Mouse (Mus musculus): Measurements from ENCODE around the gene Mreg. TPM values are rescaled to one million over a fixed set of nuclear protein-coding genes. Genes with fewer than 3 reads are reported as not detected.

Gene Mreg
- total and polyA plus RNA-seq, 3 experiments = not detected

- H3K9ac ChIP-seq (ENCODE audit: control insufficient read depth, low read depth, low read length, poor library complexity, severe bottlenecking) = no peak overlapping the region
- no peaks in the 10 kb centered on the region for H3K36me3 ChIP-seq (ENCODE audit: control insufficient read depth in 1 of 2, insufficient read depth in 2 of 2, low read length in 2 of 2)
- H3K4me1 ChIP-seq (ENCODE audit: control insufficient read depth in 1 of 2, insufficient read depth in 2 of 2, low read length in 2 of 2) = no peaks in the 10 kb centered on the region
- no peak for DNase-seq (ENCODE audit: low read depth, low spot score)
- H3K9me3 ChIP-seq (replicated peaks; ENCODE audit: insufficient read depth, low read length) = no peaks in the 10 kb centered on the region
- no peak for TF ChIP-seq BHLHE40 (IDR thresholded peaks at IDR 0.05; ENCODE audit: borderline replicate concordance, low read depth, low read length)
- no peak for TF ChIP-seq HCFC1 (IDR thresholded peaks at IDR 0.05; ENCODE audit: low read depth, low read length)
- no peaks in the 10 kb centered on the region for H3K79me2 ChIP-seq (ENCODE audit: control insufficient read depth, insufficient read depth, low read length, poor library complexity)
- H3K4me3 ChIP-seq (ENCODE audit: control insufficient read depth in 1 of 2, insufficient read depth in 1 of 2, low read depth in 2 of 2, low read length in 2 of 2) = no peak overlapping the region
- no peaks in the 10 kb centered on the region for H3K27me3 ChIP-seq (ENCODE audit: control insufficient read depth in 1 of 2, insufficient read depth in 2 of 2, low read length in 2 of 2)
- H3K27ac ChIP-seq (ENCODE audit: control insufficient read depth, low read depth, low read length) = no peak overlapping the region
Observed at GRCm38 (mm10) chr1:72210803-72211679, 1.1 kb downstream of the Mreg start.

- H3K4me1 ChIP-seq (ENCODE audit: control insufficient read depth in 1 of 2, insufficient read depth in 2 of 2, low read length in 2 of 2) = no peaks in the 10 kb centered on the region
Observed at GRCm38 (mm10) chr1:72208095-72208494, 4.0 kb downstream of the Mreg start.

GRCm38 (mm10) chr1:72205113-72205512, 7.0 kb downstream of the Mreg start:
- H3K79me2 ChIP-seq (ENCODE audit: control insufficient read depth, insufficient read depth, low read length, poor library complexity) = no peaks in the 10 kb centered on the region
- H3K27me3 ChIP-seq (ENCODE audit: control insufficient read depth in 1 of 2, insufficient read depth in 2 of 2, low read length in 2 of 2) = no peaks in the 10 kb centered on the region; a peak in 2 of 4 replicates
- H3K27ac ChIP-seq (ENCODE audit: control insufficient read depth, low read depth, low read length) = no peak overlapping the region
- TF ChIP-seq USF1 (IDR thresholded peaks at IDR 0.05; ENCODE audit: low read depth, low read length) (no peak), MYB (IDR thresholded peaks at IDR 0.05; ENCODE audit: low read depth, low read length) (no peak), KAT2A (conservative IDR thresholded peaks at IDR 0.05; ENCODE audit: low read depth, low read length) (no peak), E2F4 (IDR thresholded peaks at IDR 0.05; ENCODE audit: borderline replicate concordance, low read depth, low read length) (no peak), NRF1 (IDR thresholded peaks at IDR 0.05; ENCODE audit: insufficient read depth, low read depth, low read length, poor library complexity, severe bottlenecking) (no peak), CTCF (IDR thresholded peaks at IDR 0.05 in 2 of 3, conservative IDR thresholded peaks at IDR 0.05 in 1 of 3; ENCODE audit: control insufficient read depth in 1 of 3, insufficient read depth in 1 of 3, low read depth in 2 of 3, low read length in 3 of 3, poor library complexity in 1 of 3, severe bottlenecking in 1 of 3) (no peak), ZC3H11A (IDR thresholded peaks at IDR 0.05; ENCODE audit: low read depth, low read length) (no peak), ETS1 (IDR thresholded peaks at IDR 0.05; ENCODE audit: low read depth, low read length) (no peak), MXI1 (IDR thresholded peaks at IDR 0.05; ENCODE audit: low read depth, low read length) (no peak), TBP (IDR thresholded peaks at IDR 0.05; ENCODE audit: low read depth, low read length) (no peak), MYC (IDR thresholded peaks at IDR 0.05; ENCODE audit: low read depth, low read length) (no peak), RAD21 (IDR thresholded peaks at IDR 0.05; ENCODE audit: low read depth, low read length) (no peak), HCFC1 (IDR thresholded peaks at IDR 0.05; ENCODE audit: low read depth, low read length) (no peak), SMC3 (IDR thresholded peaks at IDR 0.05; ENCODE audit: low read depth, low read length) (no peak), JUND (IDR thresholded peaks at IDR 0.05; ENCODE audit: low read depth, low read length) (no peak)
- H3K36me3 ChIP-seq (ENCODE audit: control insufficient read depth in 1 of 2, insufficient read depth in 2 of 2, low read length in 2 of 2) = no peaks in the 10 kb centered on the region
- H3K4me3 ChIP-seq (ENCODE audit: control insufficient read depth in 1 of 2, insufficient read depth in 1 of 2, low read depth in 2 of 2, low read length in 2 of 2) = no peak overlapping the region
- H3K9me3 ChIP-seq (replicated peaks; ENCODE audit: insufficient read depth, low read length) = no peaks in the 10 kb centered on the region
- H3K9ac ChIP-seq (ENCODE audit: control insufficient read depth, low read depth, low read length, poor library complexity, severe bottlenecking) = no peak overlapping the region
- no peaks in the 10 kb centered on the region for H3K4me1 ChIP-seq (ENCODE audit: control insufficient read depth in 1 of 2, insufficient read depth in 2 of 2, low read length in 2 of 2)
- DNase-seq (ENCODE audit: low read depth, low spot score) = no peak

More at GRCm38 (mm10) chr1:72208095-72208494, 4.0 kb downstream of the Mreg start:
- no peaks in the 10 kb centered on the region for H3K79me2 ChIP-seq (ENCODE audit: control insufficient read depth, insufficient read depth, low read length, poor library complexity)
- H3K9me3 ChIP-seq (replicated peaks; ENCODE audit: insufficient read depth, low read length) = no peaks in the 10 kb centered on the region
- no peaks in the 10 kb centered on the region; a peak in 2 of 4 replicates for H3K27me3 ChIP-seq (ENCODE audit: control insufficient read depth in 1 of 2, insufficient read depth in 2 of 2, low read length in 2 of 2)
- DNase-seq (ENCODE audit: low read depth, low spot score) = no peak
- no peak overlapping the region for H3K4me3 ChIP-seq (ENCODE audit: control insufficient read depth in 1 of 2, insufficient read depth in 1 of 2, low read depth in 2 of 2, low read length in 2 of 2)
- no peaks in the 10 kb centered on the region for H3K36me3 ChIP-seq (ENCODE audit: control insufficient read depth in 1 of 2, insufficient read depth in 2 of 2, low read length in 2 of 2)
- no peak overlapping the region for H3K9ac ChIP-seq (ENCODE audit: control insufficient read depth, low read depth, low read length, poor library complexity, severe bottlenecking)
- H3K27ac ChIP-seq (ENCODE audit: control insufficient read depth, low read depth, low read length) = no peak overlapping the region
- TF ChIP-seq BHLHE40 (IDR thresholded peaks at IDR 0.05; ENCODE audit: borderline replicate concordance, low read depth, low read length) (no peak), EP300 (IDR thresholded peaks at IDR 0.05; ENCODE audit: low read depth in 1 of 2, low read length in 2 of 2) (no peak), CHD1 (IDR thresholded peaks at IDR 0.05; ENCODE audit: low read depth, low read length) (no peak), MXI1 (IDR thresholded peaks at IDR 0.05; ENCODE audit: low read depth, low read length) (no peak), CHD2 (IDR thresholded peaks at IDR 0.05; ENCODE audit: low read length) (no peak), ZMIZ1 (IDR thresholded peaks at IDR 0.05; ENCODE audit: low read depth, low read length) (no peak), SMC3 (IDR thresholded peaks at IDR 0.05; ENCODE audit: low read depth, low read length) (no peak), MEF2A (IDR thresholded peaks at IDR 0.05; ENCODE audit: extremely low read depth, insufficient replicate concordance, low read depth, low read length, poor library complexity, severe bottlenecking) (no peak), POLR2A (IDR thresholded peaks at IDR 0.05; ENCODE audit: control insufficient read depth in 1 of 2, insufficient read depth in 1 of 2, low read depth in 1 of 2, low read length in 2 of 2, poor library complexity in 1 of 2) (no peak), E2F4 (IDR thresholded peaks at IDR 0.05; ENCODE audit: borderline replicate concordance, low read depth, low read length) (no peak), POLR2AphosphoS2 (IDR thresholded peaks at IDR 0.05; ENCODE audit: low read length) (no peak), SIN3A (IDR thresholded peaks at IDR 0.05; ENCODE audit: low read length) (no peak), HCFC1 (IDR thresholded peaks at IDR 0.05; ENCODE audit: low read depth, low read length) (no peak), ZNF384 (IDR thresholded peaks at IDR 0.05; ENCODE audit: low read depth, low read length) (no peak), UBTF (IDR thresholded peaks at IDR 0.05; ENCODE audit: borderline replicate concordance, insufficient read depth, low read depth, low read length) (no peak)

Measured in MEL (cell line).